Mouse (Mus musculus) retina, postnatal 7 days (tissue): ENCODE measurements around the gene Pnpla1.
"Not testable (repeated sequence)": the region's sequence is repeated elsewhere in the genome, so short reads cannot be mapped to it uniquely, and the experiment has no call there.

Source experiments
- DNase-seq: peaks from one replicate; pipeline ENCODE4 v3.0.0-alpha.2; 2012; ENCODE audit warnings: low read depth, low spot score

Gene Pnpla1

GRCm38 (mm10) chr17:28858205-28858604, at the start of gene Pnpla1:
Gene Pnpla1 (plus strand): TSS chr17:28858411.
- DNase-seq = no peak

GRCm38 (mm10) chr17:28808714-28809113, 49.5 kb upstream of the Pnpla1 start:
- DNase-seq = no peak

GRCm38 (mm10) chr17:28809175-28809831, 48.9 kb upstream of the Pnpla1 start:
- no peak for DNase-seq

GRCm38 (mm10) chr17:28812345-28812744, 45.9 kb upstream of the Pnpla1 start:
- no peak for DNase-seq

DNA sequence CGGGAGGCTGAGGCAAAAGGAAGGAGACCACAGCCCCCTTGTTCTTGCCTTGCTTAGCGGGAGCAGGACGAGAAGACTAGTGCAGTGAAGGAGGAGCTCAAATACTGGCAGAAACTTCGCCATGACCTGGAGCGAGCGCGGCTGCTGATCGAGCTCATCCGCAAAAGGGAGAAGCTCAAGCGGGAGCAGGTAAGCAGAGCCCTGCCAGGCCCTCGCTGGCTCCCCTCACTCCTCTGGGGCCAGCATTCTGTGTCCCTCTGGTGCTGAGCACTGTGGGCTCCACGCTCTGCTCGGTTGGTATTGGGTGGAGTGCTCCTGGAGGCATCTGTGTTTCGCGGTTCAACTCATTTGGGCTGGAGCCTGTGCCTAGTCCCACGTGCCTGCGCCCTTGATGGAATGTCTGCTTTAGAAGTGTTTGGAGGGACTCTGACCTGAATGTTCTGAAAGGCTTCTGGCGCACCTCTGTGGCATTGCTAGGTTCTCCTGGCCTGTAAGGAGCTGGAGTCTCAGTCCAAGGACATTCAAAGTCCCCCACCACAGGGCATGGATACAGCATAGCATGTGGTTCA, 43.6 kb upstream of the Pnpla1 start:
- no peak for DNase-seq

DNA sequence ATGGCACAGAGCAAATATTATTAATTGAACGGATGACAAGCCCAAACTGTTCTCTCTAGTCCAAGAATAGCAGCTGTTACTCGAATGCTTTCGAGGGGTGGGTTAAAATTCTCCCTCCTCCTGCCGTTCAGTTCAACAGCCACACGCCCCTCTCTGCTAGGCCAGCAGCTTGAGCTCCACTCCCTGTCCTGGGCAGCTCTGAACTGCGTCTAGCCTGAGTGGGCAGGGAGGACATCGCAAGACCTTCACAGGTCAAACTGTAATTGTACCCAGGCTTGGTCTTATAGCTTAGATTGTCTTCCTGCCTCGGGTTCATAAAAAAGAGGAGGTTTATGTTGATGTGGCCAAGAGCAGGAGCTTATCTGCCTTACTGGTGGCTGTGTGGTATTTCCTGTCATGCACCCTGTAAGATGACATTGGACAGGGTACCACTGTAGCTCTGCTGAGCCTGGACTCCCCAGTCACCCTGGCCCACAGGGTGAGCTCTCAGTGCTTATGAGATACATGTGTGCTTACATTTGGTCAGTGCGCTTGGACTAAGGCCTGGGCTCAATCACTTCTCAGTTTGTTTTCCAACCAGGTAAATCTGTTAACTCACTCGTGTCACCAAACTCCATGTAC, 42.7 kb upstream of the Pnpla1 start:
- no peak for DNase-seq

DNA sequence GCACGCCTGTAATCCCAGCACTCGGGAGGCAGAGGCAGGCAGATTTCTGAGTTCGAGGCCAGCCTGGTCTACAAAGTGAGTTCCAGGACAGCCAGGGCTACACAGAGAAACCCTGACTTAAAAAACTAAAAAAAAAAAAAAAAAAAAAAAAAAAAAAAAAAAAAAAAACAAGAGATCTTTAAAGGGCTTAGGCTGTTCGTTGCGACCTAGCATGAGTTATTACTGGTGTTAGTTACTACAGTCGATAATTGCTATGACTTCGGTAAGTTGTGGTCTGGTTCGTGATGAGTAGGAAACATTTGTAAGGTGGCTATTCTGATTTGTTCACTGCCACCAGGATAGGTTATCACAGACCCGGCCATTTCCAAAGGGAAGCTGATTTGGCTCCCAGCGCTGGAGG, 41.9 kb upstream of the Pnpla1 start:
- DNase-seq = not testable (repeated sequence)

- no peak for DNase-seq
Observed at GRCm38 (mm10) chr17:28816875-28817811, 41.1 kb upstream of the Pnpla1 start.

DNA sequence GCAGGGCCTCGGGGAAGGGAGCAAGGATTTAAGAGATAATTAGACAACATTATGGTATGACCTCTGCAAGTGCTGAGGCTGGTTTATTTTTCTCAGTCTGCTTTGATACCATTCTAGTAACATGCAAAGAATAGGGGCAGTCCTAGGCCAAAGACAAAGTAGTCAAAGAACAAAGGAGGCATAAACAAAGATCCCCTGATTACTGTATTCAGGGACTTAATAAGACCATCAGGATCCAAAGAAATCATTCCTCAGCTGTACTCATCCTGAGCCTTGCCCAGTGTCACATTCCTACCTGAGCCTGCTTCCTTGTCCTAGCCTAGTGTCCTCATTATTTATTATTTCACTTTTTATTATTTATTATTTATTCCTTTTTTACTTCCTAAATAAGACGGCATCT, 38.0 kb upstream of the Pnpla1 start:
- DNase-seq = no peak

DNA sequence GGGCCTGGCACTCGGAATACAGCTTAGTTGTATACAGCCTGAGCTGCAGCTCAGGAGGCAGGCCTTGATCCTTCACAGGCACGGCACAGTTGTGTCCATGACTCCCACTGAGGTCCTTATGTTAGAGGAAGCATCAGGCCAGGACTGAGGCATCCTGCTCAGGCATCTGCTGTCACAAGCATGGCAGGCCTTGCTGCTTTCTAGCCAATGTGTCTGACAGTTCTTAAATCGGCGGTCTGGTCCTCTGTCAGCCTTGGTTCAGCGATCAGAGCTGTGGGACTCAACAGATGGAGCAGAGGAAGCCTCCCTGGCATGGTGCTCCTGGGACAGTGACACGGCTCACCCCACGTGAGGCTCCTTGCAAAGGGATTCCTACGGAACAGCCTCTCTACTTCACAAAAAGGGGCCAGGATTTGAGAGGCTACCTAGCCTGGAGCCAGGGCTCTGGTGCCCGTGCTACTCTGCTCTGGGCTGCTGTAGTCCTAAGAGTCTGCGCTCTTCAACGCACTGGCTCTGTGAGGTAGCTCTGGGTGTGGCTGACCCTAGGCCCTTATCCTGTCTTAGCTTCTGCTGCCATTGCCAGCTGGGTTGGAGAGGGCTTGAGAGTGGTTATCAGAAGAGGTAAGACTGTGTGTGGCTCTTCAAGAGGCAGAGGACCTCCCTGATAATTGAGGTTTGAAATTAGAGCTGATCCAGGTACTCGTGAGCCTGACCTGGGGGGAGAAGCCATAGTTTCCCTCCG, 35.0 kb upstream of the Pnpla1 start:
- DNase-seq = no peak

DNA sequence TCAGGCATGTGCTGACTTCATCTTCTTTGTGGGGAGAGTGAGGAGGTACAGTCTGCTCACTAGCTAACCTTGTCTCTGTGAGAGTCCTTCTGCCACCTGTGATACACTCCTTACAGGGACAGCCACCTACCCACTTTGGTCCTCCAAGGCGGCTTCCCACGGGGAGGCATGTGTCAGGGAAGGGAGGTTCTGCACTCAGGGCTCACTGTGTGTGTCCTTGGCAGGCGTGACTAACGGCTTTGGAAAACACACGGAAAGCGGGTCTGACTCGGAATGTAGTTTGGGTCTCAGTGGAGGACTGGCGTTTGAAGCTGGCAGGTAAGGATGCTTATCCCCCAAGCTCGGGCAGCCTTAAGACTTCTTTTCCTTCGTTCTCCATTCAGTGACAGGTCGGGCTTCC, 34.5 kb upstream of the Pnpla1 start:
- DNase-seq = no peak

GRCm38 (mm10) chr17:28824896-28825295, 33.3 kb upstream of the Pnpla1 start:
- no peak for DNase-seq

DNA sequence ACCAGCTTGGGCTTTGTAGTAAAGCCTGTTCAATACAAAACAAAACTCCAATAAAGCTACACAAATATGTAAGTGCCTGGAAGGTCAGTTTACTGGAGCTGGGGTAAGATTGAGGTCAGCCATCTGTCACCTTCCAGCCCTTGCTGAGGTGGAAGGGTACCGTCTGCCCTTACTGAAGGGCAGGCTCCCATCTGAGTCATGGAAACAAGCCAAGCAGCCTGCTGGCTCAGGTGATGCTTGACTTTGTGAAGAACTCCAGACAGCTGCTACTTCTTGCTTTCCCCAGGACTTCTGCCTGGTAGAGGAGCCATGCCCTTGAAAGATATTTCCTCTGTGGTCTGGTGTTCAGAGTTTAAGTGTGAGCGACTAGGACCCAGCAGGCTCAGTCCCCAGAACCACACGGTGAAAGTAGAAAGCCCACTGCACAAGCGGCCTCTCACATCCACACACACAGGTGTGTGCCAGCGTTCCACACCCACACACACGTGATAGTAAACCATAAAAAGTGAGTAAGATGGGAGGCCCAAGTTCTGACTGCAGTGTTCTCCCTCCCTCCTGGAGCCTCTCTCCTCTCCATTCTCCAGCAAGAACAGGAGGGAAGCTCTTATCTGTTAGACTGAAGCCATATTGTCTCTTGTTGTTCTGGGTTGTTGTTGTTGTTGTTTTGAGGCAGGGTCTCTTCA, 32.7 kb upstream of the Pnpla1 start:
- DNase-seq = no peak

DNA sequence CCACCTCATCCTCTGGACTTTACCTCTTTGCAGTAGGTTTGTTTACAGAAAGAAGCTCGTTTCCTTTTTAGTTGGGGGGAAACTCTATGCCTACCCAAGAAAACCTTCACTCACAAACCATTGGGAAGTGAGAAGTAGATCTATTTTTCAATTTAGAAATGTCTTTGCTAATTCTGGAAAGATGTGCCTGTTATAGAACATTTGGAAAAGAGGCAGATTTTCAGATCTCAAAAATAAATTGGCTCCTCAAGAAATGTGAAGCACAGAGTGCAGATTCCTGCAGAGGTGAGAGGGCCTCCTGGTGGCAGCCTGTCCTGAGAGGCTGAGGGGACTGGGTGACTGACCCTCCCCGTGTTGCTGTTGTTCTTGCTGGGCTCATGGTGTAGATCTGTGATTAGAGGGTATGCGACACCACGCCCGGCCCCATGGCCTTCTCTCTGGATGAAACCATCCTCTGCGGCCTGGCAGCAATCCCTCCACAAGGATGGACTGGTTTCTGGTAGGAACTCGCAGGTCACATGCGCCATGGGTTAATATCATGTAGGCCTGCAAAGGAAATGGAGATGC, 30.5 kb upstream of the Pnpla1 start:
- no peak for DNase-seq

GRCm38 (mm10) chr17:28829120-28829519, 29.1 kb upstream of the Pnpla1 start:
- no peak for DNase-seq

DNA sequence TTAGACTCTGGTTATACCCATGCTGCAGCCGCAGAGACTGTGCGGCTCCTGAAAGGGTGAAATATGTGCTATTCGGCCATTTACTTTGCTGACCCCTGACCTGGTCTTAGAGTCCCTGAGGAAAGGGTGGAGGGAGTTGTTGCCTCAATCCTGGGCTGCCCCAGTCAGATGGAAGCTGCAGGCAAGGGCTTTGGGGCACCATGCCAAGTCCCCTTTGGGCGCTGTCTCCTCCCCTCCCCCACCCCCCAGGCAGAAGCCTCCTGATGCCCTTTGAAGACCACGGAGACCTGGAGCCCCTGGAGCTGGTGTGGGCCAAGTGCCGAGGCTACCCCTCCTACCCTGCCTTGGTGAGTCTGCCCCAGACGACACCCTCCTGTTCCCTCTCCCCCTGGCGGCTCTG, 27.1 kb upstream of the Pnpla1 start:
- no peak for DNase-seq

GRCm38 (mm10) chr17:28832040-28832439, 26.2 kb upstream of the Pnpla1 start:
- DNase-seq = no peak

- DNase-seq = no peak
Observed at GRCm38 (mm10) chr17:28832875-28833274, 25.3 kb upstream of the Pnpla1 start.

- no peak for DNase-seq
Observed at GRCm38 (mm10) chr17:28834676-28835075, 23.5 kb upstream of the Pnpla1 start.

- no peak for DNase-seq
Observed at GRCm38 (mm10) chr17:28837840-28838239, 20.4 kb upstream of the Pnpla1 start.
